Mouse (Mus musculus): ENCODE results near the gene Tspo. TPM values are rescaled to one million over a fixed set of nuclear protein-coding genes. Genes with fewer than 3 reads are reported as not detected.

The Tspo gene
- polyA plus RNA-seq, 1 experiment = not detected

DNA sequence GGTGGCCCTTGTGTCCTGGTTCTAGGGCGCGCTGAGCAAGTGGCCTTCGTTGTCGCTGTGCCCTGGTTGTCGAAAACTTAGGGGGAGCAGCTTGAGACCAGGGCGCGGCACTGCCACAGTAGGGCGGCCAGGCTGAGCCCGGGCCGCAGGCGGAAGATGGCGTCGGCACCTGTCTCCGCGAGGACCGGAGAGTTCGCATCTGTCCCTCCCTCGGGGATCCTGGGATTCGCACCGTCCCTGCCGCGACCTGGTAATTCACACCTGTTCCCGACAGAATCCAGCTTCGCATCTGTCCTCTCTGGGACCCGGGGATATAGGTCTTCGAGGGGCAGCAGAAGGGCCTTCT lies 36.3 kb upstream of the Tspo start:
- Histone ChIP-seq H3K27ac (ENCODE audit: insufficient read depth, low read depth, low read length) (no peak overlapping the region), H3K4me3 (ENCODE audit: insufficient read depth, low read depth, low read length) (peak overlapping the region; percentile 42), H3K4me1 (ENCODE audit: control insufficient read depth, insufficient read depth, low read length) (peaks cover 15% of the 10 kb centered on the region)
- TF ChIP-seq CTCF (IDR thresholded peaks at IDR 0.05; ENCODE audit: insufficient read depth, low read depth, low read length) (no peak), POLR2A (IDR thresholded peaks at IDR 0.05; ENCODE audit: insufficient read depth, low read depth, low read length) (no peak)
- WGBS = 5% methylated on average over 26 of the region's 26 CpGs

DNA sequence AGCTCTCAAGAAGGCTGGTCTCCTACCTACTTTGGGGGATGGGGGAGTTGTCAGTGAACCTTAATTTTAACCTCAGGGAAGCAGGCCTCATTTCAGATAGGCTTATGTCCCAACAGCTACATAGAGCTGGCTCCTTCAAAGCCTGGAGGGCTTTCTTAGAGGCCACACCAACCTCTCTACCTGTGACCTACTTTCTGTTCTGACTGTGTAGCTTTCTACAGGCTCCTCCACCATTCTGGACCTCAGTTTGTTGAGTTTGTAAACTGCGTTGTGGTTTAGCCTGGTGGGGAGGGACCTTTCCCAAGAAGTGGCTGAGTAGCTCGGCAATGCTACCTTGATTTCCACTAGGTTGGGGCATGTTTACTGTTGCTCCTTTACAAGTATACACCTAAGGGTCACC lies 35.6 kb upstream of the Tspo start:
- TF ChIP-seq CTCF (IDR thresholded peaks at IDR 0.05; ENCODE audit: insufficient read depth, low read depth, low read length) (no peak), POLR2A (IDR thresholded peaks at IDR 0.05; ENCODE audit: insufficient read depth, low read depth, low read length) (no peak)
- WGBS = 93% methylated on average over 2 of the region's 2 CpGs
- H3K4me1 ChIP-seq (ENCODE audit: control insufficient read depth, insufficient read depth, low read length) = peaks cover 15% of the 10 kb centered on the region
- no peak overlapping the region for H3K4me3 ChIP-seq (ENCODE audit: insufficient read depth, low read depth, low read length)
- no peak overlapping the region for H3K27ac ChIP-seq (ENCODE audit: insufficient read depth, low read depth, low read length)

DNA sequence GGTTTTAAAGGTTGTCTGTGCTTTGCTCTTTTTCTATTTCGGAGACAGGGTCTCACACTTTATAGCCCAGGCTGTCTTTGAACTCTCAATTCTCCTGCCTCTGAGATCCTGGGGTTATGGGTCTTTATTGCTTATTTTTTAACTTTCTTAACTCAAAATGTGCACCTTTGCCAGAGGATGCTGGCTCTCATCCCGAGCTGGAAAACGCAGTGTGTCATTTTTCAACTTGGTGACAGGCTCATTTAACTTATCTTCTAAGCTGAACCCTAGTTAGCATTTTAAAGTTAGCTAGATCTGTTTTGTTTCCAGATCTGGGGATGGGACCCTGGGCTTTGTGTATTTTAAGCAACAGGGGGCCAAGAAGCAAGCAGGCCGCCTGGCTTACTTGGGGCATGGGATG lies 34.5 kb upstream of the Tspo start:
- no peak overlapping the region for H3K4me3 ChIP-seq (ENCODE audit: insufficient read depth, low read depth, low read length)
- WGBS = 88% methylated on average over 4 of the region's 4 CpGs
- TF ChIP-seq CTCF (IDR thresholded peaks at IDR 0.05; ENCODE audit: insufficient read depth, low read depth, low read length) (no peak), POLR2A (IDR thresholded peaks at IDR 0.05; ENCODE audit: insufficient read depth, low read depth, low read length) (no peak)

DNA sequence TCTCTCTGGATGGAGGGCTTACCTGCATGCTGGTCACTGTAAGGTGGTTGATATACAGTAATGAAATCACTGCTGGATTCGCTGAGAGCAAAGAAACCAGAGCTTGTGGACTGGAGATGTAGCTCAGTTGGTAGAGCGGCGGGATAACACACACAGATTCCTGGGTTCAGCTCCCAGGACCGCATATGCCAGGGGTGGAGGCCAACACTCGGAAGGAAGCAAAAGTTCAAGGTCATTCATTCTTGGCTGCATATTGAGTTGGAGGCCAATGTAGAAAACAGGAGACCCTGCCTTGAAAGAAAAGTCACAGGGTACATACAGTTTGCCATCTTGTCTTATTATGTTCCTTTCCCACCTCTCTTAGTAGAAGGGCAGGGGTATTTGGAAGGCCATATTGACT lies 33.6 kb upstream of the Tspo start:
- whole genome bisulfite sequencing = 91% methylated on average over 5 of the region's 5 CpGs

More for the DNA sequence above, 34.5 kb upstream of the Tspo start:
- no peak overlapping the region for H3K27ac ChIP-seq (ENCODE audit: insufficient read depth, low read depth, low read length)
- peaks cover 12% of the 10 kb centered on the region for H3K4me1 ChIP-seq (ENCODE audit: control insufficient read depth, insufficient read depth, low read length)

DNA sequence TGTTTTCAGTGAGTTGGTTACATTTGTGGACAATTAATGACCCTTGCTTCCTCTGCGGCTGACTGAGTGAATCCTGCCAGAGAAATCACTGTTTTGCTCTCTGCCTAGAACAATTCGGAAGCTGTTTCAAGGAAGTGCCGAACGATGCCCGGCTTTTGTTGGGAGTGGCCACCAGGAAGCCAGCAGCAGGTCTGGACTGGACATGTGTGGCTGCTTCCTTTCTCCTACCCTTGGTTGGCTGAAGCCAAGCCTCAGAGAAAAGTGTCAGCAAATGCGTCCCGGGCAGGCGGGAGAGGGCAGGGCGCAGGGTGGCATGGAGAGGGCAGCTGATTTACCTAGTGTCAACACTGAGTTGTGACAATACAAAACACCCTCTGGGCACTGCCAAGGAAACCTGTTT lies 33.2 kb upstream of the Tspo start:
- Histone ChIP-seq H3K4me3 (ENCODE audit: insufficient read depth, low read depth, low read length) (no peak overlapping the region), H3K4me1 (ENCODE audit: control insufficient read depth, insufficient read depth, low read length) (peaks cover 12% of the 10 kb centered on the region), H3K27ac (ENCODE audit: insufficient read depth, low read depth, low read length) (no peak overlapping the region)
- 85% methylated on average over 9 of the region's 9 CpGs for WGBS
- TF ChIP-seq POLR2A (IDR thresholded peaks at IDR 0.05; ENCODE audit: insufficient read depth, low read depth, low read length) (no peak), CTCF (IDR thresholded peaks at IDR 0.05; ENCODE audit: insufficient read depth, low read depth, low read length) (no peak)

More for the DNA sequence above, 33.6 kb upstream of the Tspo start:
- Histone ChIP-seq H3K4me3 (ENCODE audit: insufficient read depth, low read depth, low read length) (no peak overlapping the region), H3K27ac (ENCODE audit: insufficient read depth, low read depth, low read length) (no peak overlapping the region), H3K4me1 (ENCODE audit: control insufficient read depth, insufficient read depth, low read length) (peaks cover 12% of the 10 kb centered on the region)
- TF ChIP-seq POLR2A (IDR thresholded peaks at IDR 0.05; ENCODE audit: insufficient read depth, low read depth, low read length) (no peak), CTCF (IDR thresholded peaks at IDR 0.05; ENCODE audit: insufficient read depth, low read depth, low read length) (no peak)

DNA sequence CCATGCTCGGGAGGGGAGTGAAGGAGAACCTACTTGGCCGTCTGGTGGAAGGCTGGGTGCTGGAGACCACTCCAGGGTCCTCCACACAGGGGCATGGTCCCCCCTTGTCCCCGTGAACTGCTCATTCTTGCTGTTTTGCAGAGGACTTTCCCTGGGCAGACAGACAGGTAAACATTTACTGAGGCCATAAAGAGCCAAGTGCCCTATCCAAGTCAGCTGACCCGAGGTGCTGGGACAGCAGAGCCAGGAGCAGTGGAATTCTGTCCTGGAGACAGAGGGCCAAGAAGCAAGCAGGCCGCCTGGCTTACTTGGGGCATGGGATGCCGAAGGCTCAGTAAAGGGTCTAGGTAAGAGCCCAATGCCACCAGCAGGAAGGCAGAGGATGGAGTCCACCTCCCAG lies 32.7 kb upstream of the Tspo start:
- H3K27ac ChIP-seq (ENCODE audit: insufficient read depth, low read depth, low read length) = no peak overlapping the region
- no peak overlapping the region for H3K4me3 ChIP-seq (ENCODE audit: insufficient read depth, low read depth, low read length)
- WGBS = 87% methylated on average over 6 of the region's 6 CpGs
- TF ChIP-seq POLR2A (IDR thresholded peaks at IDR 0.05; ENCODE audit: insufficient read depth, low read depth, low read length) = no peak
- TF ChIP-seq CTCF (IDR thresholded peaks at IDR 0.05; ENCODE audit: insufficient read depth, low read depth, low read length) = no peak
- H3K4me1 ChIP-seq (ENCODE audit: control insufficient read depth, insufficient read depth, low read length) = peaks cover 12% of the 10 kb centered on the region

DNA sequence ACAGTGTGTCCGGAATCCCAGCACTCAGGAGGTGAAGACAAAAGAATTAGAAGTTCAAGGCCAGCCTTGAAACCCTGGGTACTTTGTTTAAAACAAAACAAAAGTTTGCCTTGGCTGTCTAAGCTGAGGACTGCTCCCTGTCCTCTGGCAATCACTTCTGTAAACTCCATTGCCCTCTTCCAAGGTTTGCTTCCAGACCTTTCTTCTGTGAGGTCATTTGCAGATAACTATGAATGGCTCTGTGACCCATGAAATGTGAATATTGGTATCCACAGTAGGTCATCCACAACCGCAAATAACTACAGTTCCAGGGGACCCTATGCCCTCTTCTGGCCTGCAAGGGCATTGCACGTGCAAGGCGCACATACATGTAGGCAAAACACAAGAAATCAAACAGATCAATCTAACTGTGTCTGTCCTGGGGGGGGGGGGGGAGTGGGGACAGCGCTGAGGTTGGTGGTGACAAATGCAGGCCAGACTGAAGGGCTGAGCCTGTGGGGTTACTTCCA lies 31.4 kb upstream of the Tspo start:
- 82% methylated on average over 5 of the region's 5 CpGs for WGBS
- Histone ChIP-seq H3K4me1 (ENCODE audit: control insufficient read depth, insufficient read depth, low read length) (peaks cover 2% of the 10 kb centered on the region), H3K4me3 (ENCODE audit: insufficient read depth, low read depth, low read length) (no peak overlapping the region), H3K27ac (ENCODE audit: insufficient read depth, low read depth, low read length) (no peak overlapping the region)
- TF ChIP-seq POLR2A (IDR thresholded peaks at IDR 0.05; ENCODE audit: insufficient read depth, low read depth, low read length) = no peak
- no peak for TF ChIP-seq CTCF (IDR thresholded peaks at IDR 0.05; ENCODE audit: insufficient read depth, low read depth, low read length)

DNA sequence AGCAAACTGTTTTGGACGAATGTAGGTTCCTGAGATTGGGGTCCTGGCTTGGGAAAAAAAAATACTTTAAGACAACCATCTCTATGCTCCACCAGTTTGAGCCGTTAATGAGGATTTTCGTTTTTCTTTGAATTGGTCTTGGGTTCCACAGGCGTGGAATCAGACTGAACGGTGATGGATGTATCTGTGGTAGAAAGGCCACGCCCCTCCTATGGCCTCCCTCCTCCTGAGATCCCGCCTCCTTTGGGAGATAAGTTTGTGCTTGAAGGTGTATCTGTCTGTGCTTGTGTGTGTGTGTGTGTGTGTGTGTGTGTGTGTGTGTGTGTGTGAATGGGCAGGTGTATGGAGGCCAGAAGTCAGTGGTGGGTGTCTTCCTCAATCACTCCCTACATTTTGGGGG lies 30.8 kb upstream of the Tspo start:
- Histone ChIP-seq H3K27ac (ENCODE audit: insufficient read depth, low read depth, low read length) (no peak overlapping the region), H3K4me1 (ENCODE audit: control insufficient read depth, insufficient read depth, low read length) (no peaks in the 10 kb centered on the region), H3K4me3 (ENCODE audit: insufficient read depth, low read depth, low read length) (no peak overlapping the region)
- WGBS = 78% methylated on average over 7 of the region's 7 CpGs
- TF ChIP-seq CTCF (IDR thresholded peaks at IDR 0.05; ENCODE audit: insufficient read depth, low read depth, low read length) (no peak), POLR2A (IDR thresholded peaks at IDR 0.05; ENCODE audit: insufficient read depth, low read depth, low read length) (no peak)

DNA sequence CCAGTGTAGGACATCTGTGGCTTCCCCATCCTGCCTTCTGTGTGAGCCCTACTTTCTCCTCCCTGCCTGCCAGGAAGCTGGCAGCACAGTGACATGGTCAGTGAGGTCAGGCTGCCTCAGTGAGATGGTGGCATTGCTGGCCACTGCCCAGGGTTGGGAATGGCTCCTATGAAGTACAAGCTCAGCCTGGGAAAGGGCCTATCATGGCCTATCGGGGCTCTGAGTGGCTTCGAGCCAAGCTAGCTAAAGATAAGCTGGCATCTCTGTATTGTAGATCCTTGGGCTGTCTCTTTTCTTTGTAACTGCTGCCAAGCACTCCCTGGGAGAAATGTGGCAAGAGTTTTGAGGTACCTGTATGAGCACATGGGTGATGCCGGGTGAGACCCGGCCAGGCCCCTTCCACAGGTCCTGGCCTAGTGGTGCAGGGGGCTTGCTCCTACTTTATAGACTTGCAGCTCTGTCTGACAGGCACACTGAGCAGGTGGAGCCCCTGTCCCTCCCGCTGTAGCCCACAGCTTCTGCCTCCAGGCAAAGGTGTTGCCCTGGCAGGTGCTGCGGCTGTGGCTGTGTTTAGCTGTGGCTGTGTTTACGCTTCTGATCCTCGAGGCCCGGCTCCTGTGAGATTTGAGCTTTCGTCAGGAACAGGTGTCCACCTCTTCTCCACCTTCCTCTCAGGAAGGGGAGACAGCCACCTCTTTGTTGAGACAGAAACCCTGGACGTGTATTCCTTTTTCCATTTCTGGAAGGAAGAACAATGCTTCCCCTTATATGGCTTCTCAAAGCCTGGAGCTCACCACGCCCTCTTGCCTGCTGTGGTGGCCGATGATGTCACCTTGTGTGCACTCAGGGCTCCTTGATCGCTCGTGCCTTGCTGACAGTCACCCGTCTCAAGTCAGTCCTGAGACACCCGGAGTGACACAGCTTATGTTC lies 28.2 kb upstream of the Tspo start:
- WGBS = 75% methylated on average over 17 of the region's 17 CpGs
- TF ChIP-seq POLR2A (IDR thresholded peaks at IDR 0.05; ENCODE audit: insufficient read depth, low read depth, low read length) (no peak), CTCF (IDR thresholded peaks at IDR 0.05; ENCODE audit: insufficient read depth, low read depth, low read length) (no peak)
- Histone ChIP-seq H3K4me3 (ENCODE audit: insufficient read depth, low read depth, low read length) (no peak overlapping the region), H3K4me1 (ENCODE audit: control insufficient read depth, insufficient read depth, low read length) (no peaks in the 10 kb centered on the region), H3K27ac (ENCODE audit: insufficient read depth, low read depth, low read length) (no peak overlapping the region)
